Mouse (Mus musculus) natural killer cell, adult 2 months (primary cell): ENCODE data around the gene Ttc7.

Experiments used
- DNase-seq, 2 experiments: peaks; one replicate each; pipeline ENCODE4 v3.0.0; 2022; ENCODE audit warnings: low spot score in 2 of 2

Gene Ttc7

DNA sequence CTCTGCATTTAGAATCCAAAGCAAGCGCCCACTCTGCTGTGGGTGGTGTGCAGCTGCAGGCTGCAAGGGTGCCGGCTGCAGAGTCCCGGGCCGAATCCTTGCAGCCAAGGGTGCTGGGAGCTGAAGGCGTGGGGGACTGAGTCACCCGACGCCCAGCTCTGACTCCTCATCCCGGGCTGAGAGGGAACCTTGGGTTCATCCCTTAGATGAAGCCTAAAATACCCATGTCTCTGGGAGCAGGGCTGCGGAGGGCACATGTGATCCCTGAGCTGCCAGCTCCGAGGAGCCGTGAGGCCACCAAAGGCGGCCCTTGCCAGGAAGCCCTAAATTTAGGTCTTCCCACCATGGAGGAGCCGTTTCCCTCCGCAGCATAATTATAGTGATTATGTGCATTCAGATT, 52.5 kb downstream of the Ttc7 start:
- DNase-seq, result no peak

DNA sequence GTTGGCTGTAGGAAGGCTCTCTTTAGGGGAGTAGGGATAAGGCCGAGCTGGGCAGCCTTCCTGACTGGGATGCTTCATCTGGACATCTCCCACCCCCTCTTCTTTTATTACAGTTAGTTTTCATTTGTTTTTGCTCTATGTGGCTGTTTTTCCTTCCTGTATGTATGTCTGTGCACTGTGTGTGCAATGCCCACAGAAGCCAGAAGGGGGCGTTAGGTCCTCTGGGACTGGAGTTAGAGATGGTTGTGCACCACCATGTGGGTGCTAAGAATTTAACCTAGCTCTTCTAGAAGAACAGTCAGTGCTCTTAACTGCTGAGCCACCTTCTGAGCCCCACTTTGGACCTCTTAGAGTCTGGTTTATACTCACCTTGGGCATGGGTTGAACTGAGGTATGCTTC, 53.0 kb downstream of the Ttc7 start:
- no peak for DNase-seq

DNA sequence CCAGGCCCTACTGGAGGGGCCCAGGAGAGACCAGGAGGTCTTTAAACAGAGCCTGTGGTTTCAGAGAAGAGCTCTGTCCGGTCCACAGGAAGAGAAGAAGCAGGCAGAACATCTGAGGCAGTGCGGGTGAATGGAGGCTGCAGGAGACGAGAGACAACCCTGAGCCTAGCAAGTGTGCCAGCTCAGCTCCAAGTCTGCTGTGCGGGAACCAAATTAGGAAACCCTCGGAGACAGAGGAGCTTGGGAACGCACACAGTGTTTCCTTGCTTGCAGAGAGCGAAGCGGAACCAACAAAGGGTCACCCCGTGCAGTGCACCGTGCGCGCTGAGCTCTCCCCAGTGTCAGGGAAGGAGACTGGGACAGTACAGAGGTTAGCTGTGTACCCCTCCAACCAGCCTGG, 54.2 kb downstream of the Ttc7 start:
- DNase-seq, result no peak

DNA sequence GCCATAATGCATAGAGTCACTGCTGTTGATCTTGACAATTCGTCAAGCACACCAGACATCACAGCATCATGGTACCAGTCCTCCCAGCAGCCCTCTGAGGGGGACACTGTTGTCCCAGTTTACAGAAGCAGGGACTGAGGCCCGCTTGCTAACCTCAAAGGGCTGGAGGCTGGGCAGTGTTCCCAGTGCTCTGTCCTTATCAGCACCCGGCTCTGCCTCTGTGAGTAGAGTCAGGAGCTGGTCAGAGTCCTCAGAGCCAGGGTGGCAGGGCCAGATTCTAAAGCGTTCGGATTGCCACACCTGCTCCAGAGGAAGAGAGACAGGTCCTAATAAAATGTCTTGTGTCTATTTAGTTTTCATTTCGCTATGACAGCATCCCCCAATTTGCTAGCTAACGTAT, 55.0 kb downstream of the Ttc7 start:
- no peak for DNase-seq

DNA sequence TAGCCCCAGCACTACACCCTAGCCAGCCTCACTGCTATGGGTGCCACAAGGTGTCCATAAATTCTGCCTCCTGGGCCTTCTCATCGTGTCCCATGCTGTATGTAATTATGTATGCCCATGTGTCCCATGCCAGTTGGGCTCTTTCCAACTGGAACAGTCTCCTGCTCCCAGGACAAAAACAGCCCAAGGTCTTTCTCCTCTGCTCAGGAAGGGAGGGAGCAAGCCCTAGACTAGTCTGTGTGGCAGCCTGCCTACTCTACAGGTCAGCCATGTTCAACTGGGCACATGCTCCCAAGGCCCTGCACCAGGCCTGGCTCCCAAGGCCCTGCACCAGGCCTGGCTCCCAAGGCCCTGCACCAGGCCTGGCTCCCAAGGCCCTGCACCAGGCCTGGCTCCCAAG, 56.4 kb downstream of the Ttc7 start:
- DNase-seq, result no peak

DNA sequence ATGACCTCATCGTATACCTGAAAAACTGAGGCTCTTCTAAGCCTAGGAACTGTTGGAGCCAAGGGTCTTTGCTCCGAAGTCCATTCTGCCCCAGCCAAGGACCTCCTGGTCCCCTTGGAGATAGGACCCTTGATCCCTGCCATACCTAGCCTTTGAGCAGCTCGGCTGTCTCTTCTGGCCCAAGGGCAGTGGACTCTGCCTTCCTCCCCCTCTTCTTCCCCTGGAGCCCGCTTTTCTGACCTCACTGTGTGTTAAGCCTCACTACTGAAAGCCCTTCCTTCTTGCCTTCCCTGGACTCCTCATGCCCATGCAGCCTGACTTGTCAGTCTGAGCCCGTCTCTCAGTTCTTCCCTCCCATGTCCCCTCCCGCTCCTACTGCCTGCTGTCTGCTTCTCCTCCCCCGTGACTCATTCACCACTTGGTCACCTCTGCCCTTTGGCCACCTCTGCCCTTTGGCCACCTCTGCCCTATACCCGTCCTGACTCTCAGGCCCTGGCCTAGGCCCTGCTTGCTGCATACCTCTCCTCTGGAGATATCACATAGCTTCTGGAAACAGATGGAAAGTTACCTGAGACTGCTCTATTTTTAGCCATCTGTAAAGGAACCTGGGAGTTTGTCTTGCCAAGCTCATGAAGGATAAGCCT, 60.5 kb downstream of the Ttc7 start:
- DNase-seq, result no peak

DNA sequence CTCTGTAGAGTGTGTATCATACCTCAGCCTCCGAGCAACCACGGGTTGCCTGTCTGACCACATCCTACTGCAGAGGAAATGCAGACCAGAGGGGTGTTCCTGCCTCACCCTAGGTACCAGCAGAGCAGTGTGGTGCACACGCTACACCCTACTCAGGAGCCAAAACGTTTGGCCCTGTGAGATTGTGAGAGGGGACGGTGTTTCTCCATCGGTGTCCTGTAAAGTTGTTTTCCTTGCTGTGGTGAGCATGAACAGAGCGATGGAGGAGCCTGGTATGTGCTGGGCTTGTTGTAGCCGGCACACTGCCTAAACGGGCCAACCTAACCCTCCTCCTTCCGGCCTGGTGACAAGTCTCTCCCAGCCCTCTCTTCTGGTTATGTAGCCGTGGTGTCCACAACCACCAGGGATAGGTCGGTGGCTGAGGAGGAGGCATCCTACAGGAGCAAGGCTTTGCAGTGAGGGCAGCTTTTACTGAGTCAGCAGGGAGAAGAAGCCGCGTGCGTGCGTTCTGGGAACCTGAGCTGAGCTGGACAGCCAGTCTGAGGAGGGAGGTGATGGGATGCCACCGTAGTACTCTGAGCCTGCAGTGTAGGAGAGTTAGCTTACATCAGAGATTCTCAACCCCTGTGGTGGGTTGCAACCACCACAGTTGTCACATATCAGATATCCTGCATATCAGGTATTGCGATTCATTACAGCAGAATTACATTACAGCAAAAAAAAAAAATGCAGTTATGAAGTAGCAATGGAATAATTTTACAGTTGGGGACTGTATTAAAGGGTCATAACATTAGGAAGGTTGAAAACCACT, 62.0 kb downstream of the Ttc7 start:
- peak; percentile 65 to 72 for DNase-seq

DNA sequence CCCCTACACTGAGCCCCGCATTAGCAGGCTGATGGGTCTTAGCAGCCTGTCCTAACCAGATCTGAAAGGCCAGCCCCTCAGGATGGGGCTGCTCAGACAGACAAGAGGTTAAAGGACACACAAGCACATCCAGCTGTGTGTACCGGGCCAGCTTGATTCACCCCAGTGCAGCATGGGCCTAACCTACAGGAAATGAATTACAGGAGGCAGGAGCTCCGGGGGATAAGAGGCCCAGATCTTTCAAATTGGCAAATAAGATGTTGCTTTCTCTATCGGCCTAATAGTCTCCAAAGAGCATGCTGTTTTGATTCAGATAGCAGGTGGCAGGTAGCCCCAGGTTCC, 62.5 kb downstream of the Ttc7 start:
- DNase-seq, result no peak

DNA sequence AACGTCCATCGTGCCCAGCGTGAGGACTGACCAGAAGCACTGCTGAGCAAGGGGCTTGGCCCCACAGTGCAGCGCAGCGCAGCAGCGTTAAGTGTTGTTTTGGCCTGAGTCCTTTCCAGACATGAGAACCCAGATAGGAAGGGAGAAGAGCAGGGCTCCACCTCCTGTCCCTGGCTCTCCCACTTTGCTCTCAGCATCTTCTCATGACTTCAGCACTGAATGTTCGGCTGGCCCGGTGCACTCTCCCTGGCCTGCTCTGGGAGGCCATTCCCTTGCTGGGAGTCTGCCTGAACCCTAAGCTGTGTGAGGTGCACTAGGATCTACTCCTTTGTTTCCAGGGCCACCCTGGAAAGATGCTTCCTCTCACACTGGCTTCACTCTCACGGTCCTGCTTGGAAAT, 65.7 kb downstream of the Ttc7 start:
- DNase-seq, result no peak

DNA sequence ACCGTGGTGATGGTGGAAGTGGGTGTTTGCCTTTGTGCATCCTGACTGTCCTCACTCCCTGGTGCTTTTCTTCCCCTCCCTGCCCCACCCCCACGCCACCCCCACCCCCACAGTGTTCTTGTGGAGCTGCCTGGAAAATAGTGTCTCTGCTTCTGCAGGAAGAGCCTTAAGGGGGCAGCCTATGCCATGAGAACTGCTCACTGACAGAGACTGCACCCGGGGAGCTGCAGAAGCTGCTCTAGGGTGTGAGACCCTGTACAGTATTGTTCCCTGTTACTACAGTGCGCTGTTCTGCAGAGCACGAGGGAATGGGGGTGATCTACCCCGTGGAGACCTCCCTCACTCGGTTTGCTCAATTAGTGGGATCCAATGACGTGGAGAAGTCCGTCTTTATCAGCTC, 66.4 kb downstream of the Ttc7 start:
- no peak for DNase-seq

DNA sequence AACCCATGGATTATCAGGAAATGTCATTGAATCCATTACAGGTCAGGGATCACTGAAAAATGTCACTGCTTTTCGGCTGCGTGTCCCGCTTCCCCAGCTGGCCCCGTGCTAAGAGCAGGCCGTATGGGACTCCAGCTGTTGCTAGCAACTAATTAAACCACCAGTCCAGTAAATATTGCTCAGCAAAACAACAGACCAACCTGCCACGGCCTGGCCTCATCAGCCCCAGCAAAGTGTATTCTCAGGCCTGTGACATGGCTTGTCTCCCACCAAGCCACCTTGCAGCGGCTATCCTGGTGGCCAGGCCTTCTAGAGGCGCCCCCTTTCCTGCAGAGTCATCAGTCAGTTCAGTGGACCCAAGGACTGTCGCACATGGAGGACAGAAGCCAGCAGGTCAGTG, 66.9 kb downstream of the Ttc7 start:
- DNase-seq, result no peak

DNA sequence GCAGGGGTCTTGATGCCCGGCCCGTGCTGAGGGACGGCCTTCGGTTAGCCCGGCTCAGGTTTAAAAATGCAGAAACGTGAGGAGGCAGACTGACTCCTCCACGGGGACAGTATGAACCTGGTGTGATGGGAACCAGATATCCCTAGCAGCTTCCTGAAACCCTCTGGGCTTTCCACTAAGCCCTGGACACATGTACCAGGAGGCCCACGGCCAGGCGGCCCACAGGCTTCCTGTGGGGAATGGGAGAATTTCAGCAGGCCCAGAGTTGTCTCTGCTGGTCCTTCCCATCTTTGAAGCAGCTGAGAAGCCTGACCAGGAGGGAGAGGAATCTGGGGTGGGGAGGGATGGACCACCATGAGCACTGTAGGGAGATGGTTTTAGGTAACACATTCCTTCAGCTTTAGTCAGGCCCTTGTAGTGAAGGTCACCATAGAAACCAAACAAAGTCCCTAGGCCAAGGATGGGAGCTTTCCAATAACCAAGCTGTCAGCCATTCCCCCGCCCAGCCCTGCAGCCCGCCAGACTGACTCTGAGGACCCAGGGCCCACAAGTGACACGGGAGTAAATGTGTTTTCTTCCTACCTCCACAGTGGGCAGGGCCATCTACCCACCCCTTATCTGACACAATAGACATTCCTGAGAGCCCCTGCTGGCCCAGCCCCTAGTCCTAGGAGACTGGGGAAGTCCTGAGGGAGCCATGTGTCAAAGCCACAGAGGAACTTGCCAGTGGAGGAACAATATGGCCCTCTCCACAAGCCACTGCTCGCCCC, 68.0 kb downstream of the Ttc7 start:
- DNase-seq, result no peak

DNA sequence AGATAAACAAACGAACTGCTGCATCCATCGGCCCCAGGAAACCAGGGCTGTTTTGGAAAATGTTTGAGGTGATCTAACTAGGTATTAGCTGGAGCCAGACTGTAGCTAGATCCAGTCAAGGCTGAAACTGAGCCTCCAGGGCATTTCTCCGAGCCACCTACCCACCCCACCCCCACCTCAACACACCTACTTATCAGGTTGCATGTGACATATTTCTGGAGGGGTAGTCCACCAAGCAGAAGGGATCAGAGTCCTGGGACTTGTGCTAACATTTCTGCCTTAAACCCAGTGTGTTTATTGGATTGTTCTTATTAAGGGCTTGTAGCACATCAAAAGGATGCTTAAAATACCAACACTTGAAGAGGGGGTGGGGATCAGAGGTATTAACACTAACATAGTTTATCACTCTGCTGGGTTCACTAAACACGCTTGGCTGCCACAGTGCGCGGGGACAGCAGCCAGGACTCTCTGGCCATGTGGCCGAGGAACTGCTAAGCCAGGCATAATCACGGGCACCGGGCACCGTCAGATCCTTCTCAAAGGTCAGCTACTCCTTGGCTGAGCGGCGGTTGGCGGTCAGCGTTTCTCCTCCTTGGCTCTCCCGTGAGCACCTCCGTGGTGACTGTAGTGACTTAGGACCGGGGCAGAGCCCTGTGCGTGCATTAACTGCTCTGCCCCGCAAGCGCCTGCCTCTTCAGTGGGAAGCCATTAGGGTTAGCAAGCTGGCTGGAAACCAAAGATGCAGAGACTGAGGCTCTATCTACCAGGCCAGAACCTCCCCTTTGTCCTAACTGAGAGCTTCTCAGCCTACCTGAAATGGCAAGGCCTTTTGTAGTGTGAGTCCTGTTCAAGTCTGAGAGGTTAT, 68.8 kb downstream of the Ttc7 start:
- DNase-seq, result no peak

DNA sequence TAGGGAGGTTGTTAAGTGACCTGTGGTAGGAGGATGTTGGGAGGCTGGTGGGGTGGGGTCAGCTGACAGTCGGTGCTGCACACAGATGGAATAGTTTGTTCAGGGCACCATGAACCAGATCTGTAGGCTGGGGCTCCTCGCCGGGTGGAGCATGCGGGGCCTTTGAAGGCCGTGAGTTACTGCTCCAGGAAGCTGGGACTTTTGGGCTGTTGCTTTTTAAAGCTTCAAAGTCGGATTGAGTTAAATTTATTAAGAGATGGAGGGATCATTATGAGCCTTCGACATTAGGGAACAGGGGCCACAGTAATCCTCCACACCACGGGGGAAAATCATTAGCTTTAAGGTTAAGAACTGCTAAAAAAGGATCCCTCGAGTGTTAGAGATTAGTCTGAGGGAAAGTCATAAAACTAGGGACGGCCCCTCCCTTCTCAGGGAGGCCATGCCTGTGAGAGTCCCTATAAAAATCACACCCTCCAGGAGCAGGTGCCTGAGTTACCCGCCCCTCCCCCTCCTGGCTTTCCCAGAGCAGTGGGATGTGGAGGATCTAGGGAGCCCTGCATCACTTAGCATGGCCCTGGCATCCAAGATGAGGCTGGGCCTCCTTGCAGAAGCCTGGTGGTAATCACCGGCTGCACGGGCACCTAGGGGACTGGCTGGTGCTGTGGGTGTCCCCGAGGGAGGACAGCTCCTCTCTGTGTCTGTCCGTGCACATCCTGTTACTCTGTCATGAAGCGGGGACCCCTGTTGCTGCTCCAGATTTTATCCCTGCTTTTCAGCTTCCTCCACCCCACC, 69.6 kb downstream of the Ttc7 start:
- DNase-seq, result no peak

DNA sequence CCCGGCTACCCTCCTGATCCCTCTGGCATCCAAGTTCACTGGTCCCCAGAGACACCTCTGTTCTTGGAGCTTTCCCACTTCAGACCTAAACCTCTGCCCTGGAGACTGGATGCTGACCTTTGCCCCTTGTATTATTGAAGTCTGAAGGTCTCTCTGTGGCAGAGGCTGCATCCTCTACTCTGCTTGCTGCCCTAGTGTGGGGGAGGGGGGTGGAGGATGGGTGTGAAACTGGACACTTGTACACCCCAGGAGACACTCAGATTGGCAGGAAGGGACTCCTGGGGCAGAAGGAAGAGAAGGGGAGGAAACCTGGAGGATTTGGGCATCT, 70.2 kb downstream of the Ttc7 start:
- DNase-seq, result no peak

DNA sequence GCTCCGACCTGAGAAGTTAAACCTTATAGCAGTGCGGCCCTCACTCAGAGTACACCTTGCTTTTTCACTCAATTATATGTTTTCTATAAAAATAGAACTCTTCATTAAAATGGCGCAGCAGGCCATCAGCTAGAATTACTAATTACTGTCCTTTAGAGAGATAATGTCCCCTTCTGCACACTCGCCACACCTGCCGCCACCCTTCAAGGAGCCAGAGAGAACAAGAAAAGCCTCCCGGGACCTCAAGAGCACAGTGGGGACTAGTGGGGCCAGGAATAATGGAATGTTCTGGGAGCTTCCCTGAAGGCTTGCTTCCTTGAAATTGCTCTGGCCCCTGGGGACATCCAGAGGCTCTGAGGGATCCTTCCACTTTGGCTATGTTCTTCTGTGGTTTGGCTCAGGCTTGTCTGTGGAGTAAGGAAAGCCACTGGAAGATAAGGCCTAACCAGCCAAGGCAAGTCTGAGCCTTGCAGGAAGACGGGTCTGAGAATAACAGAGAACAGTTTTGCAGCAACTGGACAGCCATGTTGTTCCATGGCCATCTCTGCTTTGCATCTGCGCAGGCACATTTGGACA, 71.1 kb downstream of the Ttc7 start:
- DNase-seq, result no peak

DNA sequence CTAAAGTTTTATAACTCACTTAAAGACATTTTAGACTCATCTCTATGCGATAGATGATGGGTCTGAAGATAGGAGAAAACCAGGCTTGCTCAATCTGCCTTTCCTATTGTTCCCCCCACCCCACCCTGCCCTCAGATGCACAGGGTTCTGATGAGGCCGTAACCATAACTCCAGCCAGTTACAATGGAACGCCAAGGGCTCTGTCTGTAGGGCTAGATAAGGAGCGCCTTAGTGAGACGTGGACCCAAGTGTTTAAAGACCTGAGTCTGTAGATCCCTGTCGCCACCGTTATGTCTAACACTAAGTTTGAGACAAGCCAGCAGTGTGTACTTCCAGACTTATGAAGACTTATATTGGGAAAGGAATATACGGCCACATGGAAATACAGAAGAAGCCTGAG, 72.8 kb downstream of the Ttc7 start:
- DNase-seq, result no peak

DNA sequence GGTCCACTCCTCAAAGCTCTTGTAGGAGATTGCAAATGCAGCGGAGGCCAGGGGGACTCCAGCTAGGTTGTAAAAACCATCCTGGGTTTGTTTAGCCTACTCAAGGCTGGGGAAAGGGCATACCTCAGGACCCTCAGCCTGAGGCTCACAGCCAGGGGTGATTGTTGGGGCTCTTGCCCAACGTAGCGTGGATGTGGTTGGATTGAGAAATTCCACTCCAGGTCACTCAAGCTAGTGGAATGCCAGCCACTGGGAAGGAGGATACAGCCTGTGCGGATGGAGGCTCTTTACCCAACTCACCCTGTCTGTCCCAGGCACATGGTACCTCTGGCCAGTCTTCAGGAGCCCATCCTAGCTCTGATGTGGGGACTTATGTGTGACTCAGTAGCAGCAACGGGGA, 73.6 kb downstream of the Ttc7 start:
- no peak for DNase-seq

DNA sequence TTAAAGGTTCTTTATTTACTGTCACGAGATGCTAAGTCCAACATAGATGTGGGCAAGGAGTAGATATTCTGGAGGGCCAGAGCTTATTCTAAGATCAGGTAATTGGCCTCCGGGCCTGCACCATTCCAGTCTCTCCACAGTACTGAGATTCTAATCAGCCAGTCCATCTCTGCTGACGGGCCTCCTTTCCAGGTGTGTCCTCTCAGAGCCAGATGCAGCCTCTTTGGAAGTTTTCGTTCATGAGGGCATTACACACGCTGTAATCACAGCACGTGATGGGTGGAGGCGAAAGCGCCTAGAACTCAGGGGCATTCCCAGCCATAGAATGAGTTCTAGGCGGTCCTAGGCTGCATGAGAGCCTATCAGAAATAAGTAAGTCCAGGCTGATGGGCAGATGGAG, 74.8 kb downstream of the Ttc7 start:
- DNase-seq, result no peak

DNA sequence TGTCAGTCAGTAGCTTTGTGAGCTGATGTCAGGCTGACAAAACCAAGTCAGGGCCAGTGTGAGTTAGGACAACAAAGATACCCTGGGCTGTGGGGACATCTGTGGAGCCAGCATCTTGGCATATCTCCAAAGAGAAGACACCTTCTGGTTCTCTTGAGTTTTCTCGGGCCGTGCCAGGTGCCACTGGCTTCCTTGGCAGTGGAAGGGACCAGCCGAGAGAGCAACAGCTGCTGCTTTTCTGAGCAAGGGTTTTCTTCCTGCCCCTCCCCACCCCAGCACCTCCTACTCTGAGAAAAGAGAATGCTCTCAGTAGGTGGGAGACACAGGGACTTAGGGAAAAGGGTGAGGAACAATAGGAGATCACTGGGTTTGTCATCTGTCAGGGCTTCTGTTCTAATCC, 78.4 kb downstream of the Ttc7 start:
- DNase-seq, result no peak

DNA sequence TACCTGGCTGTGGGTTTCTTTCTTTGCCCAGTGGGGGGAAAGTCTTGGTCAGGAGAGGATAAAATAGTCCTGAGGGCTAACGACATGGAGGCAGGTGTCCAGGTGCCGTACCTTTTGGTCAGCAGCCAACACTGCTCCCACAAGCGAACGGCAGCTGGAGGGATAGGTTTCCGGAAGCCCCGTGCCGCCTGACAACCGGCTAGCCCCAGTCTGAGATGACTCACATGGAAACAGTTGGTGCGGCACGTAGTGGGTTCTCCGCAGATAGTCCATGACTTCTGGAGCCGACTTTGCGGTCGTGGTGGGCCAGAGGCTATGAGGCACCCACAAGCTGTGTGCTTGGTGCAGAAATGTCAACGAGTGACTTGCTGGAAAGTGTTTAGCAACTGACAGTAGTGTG, 81.4 kb downstream of the Ttc7 start:
- DNase-seq, result no peak
